ENCODE assay signal across 1 mouse cellular context in genomic region chr4:154940156-154940555, GRCm38 (mm10).
A peak's percentile ranks its signal among the peaks of the same experiment; 100 is the strongest.
TF ChIP-seq lines count a peak whose summit lies in the region.

No protein-coding gene starts in this region.

TF ChIP-seq in CH12.LX, 34 proteins besides CTCF, POLR2A, EP300 and RAD21 (continued from another document):
- TF ChIP-seq TCF12 (IDR thresholded peaks at IDR 0.05; ENCODE audit: low read depth, low read length) (no peak), IRF4 (IDR thresholded peaks at IDR 0.05; ENCODE audit: low read depth, low read length) (0 out of 2 replicates have a peak, but pooled peaks have one; percentile 3), ZKSCAN1 (IDR thresholded peaks at IDR 0.05; ENCODE audit: borderline replicate concordance, low read depth, low read length) (no peak), ZC3H11A (IDR thresholded peaks at IDR 0.05; ENCODE audit: low read depth, low read length) (no peak), MAZ (IDR thresholded peaks at IDR 0.05; ENCODE audit: low read depth, low read length) (no peak), POLR2AphosphoS2 (IDR thresholded peaks at IDR 0.05; ENCODE audit: low read depth, low read length) (no peak)
TF ChIP-seq in CH12.LX: peak in this region for 1.
